Mouse (Mus musculus) embryo, embryonic 11 days (tissue): ENCODE data around the gene Fhl2.
A peak's percentile ranks its signal among the peaks of the same experiment; 100 is the strongest.

Experiments used
- DNase-seq: peaks from one replicate; pipeline ENCODE4 v3.0.0-alpha.2; 2015

The Fhl2 gene

DNA sequence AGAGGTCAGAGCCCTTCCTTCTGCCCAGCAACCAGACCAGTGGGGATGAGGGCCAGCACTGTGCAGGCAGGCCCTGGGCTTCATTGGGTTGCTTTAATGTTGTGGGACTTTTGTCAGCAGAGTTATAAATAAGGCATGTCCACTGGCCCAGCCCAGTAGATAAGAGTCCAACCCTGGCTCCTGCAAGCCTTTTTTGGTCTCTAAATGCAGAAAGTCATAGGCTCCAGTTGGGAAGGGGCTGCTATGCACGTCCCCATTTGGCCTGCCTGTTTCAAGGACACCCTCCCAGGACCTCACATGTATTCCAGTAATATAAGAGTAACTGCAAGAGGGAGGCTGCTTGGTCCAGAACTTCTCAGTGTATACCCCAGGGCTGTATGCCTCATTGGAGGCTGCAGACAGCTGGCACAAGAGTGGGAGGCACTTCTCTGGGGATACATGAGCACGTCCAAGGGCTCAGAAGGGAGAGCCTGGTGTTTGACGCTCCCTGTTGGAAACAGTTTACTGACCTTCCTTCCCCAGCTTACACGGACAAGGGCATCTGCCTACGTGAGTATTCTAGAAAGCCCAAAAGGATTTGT, at the start of gene Fhl2:
Fhl2 (minus strand) TSS at position 324 of the 581 bp plus-strand sequence.
- no peak for DNase-seq

DNA sequence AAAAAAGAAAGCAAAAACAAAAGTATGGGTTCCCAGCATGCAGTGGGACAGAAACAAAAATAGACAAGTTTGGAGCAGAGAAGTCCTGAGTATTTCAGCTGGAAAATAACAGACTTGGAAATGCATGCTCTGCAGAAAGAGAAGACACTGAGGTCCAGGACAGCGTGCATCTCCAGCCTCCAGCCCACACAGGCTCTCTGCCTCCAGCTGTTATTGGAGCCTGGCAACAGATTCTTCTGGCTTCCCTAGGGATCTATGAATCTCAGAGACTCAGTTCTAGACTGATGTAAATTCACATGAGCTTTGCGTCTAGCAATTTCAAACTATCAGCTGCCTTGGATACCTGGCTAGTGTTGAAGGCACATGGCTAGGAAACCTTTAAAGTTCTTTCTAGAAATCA, 48.2 kb upstream of the Fhl2 start:
- DNase-seq = no peak

DNA sequence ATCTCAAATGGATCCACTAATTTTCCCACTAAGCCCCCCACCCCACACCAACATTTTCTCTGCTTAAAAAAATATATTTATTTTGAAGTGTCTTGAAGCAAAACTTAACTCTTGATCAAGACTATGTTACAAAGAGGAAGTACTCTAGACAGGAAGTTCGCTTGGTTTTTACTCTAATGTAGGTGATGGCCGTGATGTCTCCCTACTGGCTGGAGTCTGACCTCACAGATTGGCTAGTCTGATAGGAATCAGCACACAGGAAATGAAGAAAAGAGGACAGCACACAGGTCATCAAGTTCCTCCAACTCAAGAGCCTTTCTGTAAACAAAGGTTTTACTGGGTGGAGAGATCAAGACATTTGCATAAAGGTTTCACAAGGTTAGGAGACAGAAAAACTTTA, 44.4 kb upstream of the Fhl2 start:
- DNase-seq = no peak

DNA sequence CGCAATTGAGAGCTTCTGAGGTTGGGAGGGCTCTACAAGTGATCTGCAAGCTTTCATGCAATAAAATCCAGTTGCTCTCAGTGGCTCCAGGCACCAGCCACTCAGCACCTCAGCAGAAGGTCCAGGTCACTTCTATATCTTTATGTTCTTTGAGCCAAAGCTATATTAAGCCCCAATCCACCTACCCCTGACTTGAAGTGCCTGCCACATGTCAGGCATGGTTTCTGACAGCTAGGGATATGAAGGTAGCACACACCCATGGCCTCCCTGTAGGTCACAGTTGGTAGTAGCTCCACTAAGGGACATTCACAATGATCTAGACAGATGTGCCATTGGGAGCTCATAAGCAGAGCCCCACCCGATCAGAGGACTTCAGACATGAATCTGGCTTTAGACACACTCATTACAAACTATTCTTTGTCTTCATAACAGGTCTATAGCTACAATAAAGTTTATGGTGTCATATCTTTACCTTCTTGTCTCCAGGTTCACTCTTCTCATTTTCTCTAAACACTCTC, 43.1 kb upstream of the Fhl2 start:
- DNase-seq = no peak

DNA sequence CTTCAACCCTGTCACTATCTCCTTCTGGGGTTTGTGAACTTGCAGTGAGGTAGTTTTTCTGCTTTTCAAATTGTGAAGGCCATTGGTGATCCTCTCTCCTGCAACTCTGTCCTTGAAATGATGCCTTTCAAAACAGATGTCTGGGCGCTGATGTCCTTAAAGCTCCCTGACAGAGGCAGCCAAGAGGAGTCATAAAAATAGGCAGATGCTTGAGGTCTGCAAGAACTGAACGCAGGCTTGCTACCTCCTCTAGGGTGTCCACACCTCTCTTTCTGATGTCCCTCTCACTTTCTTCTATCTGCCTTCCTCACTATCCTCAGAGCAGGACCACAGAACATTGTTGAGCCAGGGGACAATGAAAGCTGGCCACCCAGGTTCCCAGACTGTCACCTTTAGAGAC, 41.7 kb upstream of the Fhl2 start:
- no peak for DNase-seq

DNA sequence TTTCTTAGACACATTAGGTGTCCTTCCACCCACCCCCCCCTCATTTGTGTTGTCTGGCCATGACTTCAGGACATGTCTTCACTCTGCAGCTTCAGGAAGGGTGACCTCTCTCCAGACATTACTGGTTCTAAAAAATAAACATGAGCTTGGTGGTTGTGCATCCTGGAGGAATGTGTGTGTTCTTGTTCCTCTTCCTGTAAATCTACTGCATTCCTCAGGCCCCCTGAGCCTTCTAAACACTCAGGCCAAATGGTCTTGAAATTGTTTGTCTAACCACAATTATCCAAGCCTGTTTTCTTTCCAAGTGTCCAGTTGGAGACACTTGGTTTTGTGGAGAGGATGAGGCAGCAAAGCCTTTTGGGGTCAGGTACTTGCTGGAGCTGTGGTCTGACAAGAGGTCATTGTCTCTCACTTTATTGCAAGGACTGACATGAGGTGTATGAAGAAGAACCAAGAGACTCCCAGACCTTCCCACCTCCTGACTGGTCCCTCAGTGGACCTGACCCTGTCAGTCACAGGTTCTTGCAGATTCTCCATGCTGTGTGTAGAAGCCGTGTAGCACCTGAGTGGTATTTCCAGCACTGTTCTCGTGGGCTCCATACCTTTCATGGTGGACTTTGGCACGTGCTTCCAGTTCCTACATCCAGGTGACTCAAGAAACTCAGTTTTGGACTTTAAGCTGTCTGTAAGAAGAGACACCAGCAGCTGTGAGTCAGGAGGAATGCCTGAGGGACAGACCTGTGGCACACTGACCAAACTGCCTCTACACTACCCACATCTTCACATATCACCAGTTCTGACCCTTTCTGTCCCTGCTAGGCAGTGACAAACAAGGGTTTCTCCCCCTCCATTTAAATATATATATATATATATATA, 40.8 kb upstream of the Fhl2 start:
- no peak for DNase-seq

DNA sequence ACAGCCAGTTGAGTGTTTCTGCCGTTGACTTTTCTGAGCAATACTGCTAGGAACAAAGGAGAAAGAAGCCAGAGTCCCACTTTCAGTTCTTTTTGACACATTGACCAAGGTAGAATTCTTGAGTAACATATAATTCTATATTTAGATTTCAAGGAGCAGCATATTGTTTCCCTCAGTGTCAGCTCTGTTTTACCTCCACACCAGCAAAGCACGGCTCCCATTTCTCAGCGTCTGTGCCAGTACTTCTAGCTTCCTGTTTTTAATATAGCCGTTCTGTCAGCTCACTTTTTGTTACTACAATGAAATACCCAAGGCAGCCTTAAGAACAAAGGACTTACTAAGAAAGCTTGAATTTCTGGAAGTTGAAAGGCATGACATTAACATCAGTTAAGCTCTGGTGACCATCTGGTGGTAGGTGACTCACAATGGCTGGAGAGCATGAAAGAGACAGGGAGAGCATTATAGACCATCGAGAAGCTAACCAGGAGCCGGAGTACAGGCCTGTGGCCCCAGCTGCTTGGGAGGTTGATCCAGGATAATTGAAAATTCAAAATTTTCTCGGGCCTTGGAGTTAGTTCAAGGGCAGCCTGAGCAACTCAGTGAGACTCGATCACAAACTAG, 28.9 kb upstream of the Fhl2 start:
- no peak for DNase-seq

DNA sequence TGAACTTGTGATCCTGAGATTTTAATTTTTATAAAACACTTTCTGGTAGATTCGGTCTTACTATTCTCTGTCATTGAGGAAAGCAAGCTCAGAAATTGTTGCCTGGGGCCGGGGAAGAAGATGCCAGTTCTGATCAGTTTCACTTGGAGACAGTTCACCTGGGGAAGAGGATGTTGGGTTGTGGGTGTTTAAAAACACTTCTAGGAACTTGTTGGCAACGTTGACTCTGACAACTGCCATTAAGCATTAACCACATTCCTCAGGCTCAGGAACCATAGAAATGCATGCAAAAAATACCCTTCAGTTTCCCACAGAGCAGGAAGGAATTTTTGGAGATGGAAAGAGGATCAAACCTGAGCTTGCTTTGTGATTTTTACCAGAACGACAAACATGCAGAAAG, 28.2 kb upstream of the Fhl2 start:
- no peak for DNase-seq

DNA sequence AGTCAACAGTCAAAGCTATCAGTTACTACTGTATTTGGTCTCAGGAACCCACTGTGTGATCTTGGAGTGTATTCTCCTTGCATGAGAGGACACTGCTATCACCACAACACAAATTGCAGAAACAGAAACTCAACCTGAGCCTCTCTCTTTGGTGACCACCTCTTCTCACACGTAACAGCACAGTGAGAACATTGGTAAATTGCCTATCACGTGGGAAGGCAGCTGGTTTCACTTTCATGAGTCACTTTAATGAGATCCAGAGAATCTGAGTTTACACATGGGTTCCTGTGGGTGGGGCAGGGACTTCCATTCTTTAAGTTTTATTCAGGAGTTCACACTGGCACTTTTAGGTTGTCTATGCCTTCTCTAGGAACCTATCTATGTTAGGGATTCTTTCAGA, 27.4 kb upstream of the Fhl2 start:
- DNase-seq = peak; percentile 30

DNA sequence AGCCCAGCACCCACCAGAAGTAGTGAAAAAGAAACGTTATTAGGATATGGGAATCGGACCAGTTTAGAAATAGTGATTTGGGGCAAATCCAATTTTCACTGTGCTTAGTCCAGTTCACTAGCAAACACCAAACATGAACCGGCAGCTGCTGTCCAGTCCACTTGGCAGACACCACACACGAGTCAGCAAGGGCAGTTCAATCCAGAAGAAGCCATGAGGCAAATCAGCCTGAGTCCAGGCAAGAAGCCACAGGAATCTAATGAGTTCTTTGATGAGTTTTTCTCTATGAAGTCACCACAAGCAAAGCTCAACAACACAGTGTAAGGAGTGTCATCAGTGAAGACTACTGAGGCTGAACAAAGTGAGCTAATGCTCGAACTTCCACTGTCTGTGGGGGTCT, 26.3 kb upstream of the Fhl2 start:
- DNase-seq = no peak

DNA sequence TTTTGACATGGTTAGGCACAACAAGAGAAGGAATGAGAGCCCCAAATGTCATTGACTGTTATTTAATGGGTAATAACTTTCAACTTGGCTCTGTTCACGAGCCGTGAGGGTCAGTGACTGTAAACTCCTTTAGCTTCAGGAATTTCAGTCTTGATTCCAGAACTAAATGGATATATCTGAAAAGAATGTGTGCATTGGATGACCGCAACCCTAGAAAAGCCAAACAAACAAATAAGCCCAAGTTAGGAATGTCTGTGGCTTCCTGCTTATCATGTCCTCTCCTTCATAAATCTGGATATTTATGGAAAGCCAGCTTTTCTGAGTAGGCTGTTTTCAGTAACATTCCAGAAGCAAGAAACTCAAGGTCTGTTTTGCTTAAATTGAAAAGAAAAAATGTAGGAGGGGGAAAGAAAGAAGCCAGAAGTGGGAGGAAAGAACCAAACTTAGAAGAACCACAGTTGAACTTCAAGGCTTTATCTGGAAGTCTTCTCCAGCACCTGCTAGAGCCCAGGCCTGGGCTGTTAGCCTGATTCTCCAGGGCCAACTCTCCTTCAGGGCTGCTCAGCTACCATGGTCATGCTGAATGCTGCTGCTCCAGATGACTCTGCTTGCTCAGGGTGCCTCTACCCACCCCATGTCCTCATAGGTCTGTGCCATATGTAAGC, 21.4 kb upstream of the Fhl2 start:
- no peak for DNase-seq

DNA sequence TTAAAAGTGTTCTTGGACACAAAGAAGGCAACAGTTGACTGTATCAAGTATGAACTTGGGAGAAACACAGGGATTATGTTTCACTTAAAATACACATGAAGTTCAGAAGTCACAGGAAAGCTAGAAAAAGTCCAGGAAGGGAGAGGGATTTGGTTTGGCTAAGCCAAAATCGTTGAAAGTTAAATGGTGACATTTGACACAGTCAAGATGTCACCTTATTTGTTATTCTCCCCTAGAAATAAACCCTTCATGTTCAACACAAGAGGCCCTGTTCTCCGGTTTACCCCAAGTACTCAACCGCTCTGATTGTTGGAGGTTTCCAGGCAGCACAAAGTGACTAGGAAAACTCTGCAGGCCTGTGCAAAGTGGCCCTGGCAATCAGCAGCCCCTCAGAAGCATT, 18.8 kb upstream of the Fhl2 start:
- peak; percentile 12 for DNase-seq

DNA sequence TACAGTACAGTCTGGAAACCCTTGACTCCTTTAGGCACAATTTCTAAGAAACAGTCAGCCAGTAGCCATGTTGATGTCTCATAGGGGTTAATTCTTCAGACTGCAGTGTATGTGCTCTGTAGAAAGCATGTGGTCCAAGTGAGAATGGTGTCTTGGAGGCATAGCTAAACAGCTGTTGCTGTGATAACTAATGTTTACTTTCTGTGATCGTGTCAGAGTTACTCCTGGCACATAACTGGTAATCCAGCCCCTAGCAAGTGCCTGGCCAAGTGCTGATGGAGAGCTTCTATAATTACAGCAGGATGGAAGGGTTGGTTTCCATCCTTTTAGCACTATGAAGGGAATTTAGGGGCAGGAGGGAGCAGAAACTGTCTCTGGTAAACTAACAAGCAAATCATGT, 14.5 kb upstream of the Fhl2 start:
- no peak for DNase-seq

DNA sequence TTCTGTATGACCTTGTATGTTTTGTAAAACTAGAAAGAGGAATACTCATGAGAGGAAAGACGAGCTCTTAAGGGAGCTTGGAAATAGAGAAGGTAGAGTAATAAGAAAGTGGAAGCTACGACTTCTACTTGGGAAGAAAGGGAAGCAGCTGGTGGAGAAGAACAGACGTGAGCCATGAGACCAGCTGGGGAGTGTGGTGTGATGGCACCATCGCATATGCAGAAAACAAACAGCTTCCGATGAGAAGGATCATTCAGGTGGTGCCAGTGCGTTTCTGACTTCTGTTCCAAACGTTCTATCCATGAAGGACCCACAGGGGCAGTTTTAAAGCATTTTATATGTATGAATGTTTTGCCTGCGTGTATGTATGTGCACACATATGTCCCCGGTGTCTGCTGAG, 13.5 kb upstream of the Fhl2 start:
- DNase-seq = no peak

DNA sequence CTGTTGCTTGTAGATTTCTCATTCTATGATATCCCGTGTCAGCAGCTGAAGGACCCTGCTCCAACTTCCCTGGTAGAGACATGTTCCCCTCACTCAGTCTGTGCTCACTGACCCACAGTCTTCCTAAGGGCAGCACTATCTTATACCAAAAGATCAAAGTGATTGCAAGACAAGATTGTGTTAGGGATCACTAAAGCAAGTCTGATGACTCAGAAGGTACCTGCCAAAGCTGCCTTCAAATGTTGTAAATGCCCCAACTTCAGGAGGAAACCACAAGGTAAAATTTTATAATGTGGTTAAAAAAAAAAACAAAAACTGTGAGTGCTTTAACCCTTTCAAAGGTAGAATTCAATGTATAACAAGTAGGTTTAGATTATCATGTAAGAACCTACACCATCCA, 10.4 kb upstream of the Fhl2 start:
- no peak for DNase-seq

DNA sequence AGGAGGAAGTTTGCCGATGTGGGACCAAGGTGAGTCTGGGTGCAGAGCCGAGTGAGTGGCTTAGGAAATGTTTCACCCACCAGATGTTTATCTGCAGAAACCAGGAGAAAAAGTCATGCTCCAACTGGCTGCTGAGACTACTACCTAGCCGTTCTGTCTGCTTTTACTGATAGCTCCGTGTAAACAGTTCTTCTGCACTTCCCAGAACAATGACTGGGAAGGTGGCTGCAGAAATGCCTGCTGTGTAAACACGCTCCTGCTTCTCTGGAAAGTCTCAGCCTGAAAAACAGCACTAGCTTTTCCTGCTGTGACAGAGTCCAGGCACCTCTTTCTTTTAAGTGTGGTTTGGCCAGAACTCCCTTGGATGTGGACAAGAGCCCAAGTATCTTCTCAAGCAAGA, 6.5 kb upstream of the Fhl2 start:
- no peak for DNase-seq

DNA sequence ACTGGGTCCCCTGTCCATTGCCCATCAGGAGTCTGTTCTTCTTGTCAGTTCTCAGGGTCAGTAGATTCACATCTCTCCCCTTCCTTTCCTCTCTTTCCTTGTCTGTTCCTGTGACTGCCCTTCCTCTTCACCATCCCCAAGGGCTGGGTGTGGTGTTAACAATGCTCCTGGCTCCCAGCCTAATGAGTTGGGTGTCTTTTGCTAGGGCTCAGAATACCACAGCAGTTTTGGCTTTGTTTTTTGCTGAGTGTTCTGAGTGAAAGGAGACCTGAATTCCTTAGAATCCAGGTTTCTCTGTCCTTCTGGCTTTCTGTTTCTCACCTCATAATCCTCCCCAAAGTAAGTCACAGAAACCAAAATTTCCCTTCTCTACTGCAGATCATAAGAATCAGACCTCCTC, 5.4 kb upstream of the Fhl2 start:
- DNase-seq = no peak

DNA sequence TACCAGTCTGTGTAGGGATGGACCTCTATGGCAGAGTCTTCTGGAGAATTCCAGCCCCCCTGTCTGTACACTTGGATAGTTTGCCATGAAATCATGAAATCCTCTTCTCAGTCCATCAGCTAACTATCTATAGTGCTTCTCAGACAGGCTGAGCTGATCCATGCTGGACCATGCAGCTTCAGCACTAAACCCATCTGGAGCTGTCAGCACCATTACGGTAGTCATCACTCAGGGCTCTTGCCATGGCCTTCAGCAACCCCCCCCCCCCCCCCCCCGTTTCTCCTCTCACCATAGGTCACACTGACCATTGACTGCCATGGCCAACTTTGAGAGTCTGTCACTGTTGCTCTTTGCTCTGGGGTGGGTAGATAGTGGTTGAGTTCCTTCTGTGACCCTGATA, 5.0 kb upstream of the Fhl2 start:
- no peak for DNase-seq

DNA sequence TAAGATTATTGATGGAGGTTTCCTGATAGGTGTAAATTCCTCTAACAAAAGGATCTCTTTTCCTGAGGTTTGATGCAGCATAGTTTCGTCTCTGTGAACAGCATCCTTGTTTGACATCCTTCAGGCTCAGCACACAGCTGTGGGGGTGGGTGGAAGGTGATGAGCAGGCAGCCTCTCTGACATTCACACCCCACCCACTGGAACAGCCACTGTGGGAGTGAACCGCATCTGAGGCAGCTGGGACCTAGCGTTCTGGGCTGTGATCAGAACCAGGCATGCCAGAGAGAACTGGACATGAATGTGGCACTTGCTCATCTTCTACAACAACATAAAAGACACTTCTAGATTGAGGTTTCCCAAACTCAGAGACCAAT, 3.1 kb upstream of the Fhl2 start:
- no peak for DNase-seq

DNA sequence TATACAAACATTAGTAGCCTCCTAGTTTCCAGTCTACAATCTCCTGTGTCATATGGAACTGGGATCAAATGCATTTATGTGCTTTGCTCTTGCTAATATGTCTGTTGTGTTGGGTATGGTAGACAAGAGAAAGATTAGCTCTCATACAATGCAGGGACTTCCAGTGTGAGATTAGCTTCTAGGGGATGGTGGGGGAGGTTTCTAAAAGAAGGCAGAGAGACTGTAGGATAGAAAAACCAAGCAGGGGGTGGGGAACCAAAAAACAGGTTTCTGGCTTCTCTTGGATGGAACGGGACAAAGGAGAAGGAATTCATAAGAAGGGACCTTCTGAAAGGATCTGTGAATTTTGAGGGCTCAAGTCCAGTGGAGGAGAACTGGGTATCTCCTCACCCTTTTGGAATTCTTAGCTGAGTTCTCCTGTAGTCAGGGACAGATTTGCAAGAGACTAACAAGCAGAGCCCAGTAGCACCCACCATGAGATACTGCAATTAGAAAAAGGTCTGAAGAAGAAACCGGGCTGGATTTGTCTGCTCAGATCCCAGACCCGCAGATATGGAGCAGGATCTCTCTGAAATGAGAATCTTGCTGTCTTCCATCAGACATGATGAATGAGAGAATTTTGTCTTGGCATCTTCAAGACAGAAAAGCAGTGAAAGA, 2.6 kb upstream of the Fhl2 start:
- DNase-seq = no peak

DNA sequence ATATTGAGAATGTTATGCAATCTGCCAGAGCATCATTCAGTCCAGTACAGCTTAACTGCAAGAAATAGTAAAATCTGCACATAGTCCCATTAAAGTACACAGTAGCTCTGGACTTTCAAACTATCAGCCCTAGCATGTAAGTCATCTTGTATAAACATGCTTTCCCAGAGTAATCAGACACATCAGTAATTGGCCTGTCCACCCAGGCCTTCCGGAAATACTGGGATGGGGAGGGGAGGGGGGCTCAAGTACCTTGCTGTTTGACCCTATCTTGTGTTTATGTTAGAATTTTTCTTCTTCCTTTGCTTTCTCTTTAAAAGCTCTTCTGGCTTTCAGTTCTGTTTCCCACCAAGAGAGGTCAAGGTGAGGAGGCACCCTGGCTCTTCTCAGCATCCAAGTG, 725 bp downstream of the Fhl2 start:
- no peak for DNase-seq

DNA sequence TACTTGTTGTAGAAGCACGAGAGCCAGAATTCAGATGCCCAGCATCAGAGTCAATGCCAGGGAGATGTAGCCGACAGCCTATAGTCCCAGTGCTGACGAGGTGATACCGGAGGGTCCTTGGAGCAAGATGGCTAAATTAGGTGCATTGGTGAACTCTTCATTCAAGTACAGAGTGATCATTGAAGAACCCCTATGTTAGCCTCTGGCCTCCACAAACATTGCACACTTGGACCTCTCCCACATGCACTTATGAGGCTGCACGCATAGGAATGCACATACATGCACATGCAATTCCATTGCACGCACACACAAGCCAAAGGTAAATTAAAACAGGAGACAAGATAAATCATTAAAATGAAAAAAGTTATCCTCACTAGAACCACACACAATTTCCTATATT, 3.4 kb downstream of the Fhl2 start:
- DNase-seq = no peak

DNA sequence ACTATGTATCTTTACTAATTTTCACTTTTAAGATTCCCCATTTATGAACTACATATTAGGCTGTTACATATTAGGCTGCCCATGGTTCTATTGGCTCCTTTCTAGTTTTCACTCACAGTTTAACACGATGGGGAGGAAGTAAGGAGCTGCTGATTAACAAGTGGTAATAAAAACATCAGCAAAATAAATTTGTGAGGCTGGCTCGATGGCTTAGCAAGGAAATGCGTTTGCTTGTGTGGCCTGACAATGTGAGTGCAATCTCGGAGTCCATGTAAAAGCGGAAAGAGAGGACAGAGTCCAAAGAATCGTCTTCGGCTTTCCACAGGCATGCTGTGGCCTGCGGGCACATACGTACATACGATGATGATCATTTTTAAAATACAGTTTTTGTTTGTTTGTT, 4.3 kb downstream of the Fhl2 start:
- DNase-seq = no peak
